Mouse (Mus musculus) hindlimb bud, embryonic 11.5 days (tissue): Measurements from ENCODE around the gene Gps1.
A peak's percentile ranks its signal among the peaks of the same experiment; 100 is the strongest.
"Not testable (repeated sequence)": the region's sequence is repeated elsewhere in the genome, so short reads cannot be mapped to it uniquely, and the experiment has no call there.

Source experiments
- DNase-seq: peaks from one replicate; pipeline ENCODE4 v3.0.0-alpha.2; 2012; ENCODE audit warnings: low read depth, low spot score; ENCODE audit errors: extremely low spot score

Gene Gps1

DNA sequence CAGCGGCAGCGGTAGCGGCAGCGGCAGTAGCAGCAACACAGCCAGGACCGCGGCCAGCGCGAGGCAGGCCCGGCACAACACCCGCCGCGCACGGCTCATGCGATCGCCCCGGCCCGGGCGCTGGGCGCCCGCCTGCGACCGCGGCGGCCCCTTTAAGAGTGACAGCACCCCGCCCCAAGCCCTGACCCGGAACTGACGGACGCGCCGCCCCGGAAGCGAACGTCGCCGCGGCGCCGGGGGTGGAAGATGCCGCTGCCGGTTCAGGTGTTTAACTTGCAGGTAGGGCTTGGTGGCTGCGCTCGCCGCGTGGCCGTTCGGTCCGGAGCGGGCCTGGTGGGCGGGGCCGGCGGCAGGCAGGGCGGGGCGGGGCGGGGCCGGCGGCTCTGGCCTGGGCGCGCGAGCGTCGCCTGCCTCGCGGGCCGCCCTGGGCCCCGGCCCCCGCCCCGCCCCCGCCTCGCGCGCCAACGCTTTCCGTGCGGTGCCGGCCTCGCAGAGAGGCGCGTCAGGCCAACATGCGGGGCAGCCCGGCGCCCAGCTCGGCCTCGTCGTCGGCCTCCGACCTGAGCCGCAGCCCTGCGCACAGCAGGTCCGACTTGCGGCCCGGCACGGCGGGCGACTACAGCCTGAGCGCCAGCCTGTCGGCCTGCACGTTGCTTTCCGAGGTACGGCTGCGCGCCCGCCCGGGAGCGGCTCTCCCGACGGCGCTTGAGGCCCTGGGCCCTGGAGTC, at the start of gene Gps1, which contains the start of gene Rfng:
Gene Gps1 (plus strand): TSS at position 209 of the 728 bp plus-strand sequence.
Gene Rfng (minus strand): TSS at position 144 of the 728 bp plus-strand sequence.
- no peak for DNase-seq

DNA sequence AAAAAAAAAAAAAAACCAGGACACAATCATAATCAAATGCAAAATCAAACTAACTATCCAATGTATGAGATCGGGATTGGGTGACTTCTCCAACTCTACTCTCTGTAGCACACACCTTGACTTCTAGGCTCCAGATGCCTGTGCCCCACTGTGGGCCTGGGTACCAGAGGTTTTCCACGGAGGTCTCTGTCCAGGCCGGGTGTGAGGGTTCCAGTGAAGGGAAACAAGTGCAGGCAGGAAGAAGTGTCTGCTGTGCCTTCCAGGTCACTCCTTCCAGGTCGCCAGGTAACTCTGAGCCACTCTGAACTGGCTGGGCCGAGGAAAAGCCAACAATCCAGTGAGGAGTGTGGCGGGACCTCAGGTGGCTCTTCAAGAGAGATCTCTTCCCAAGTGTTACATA, 47.6 kb upstream of the Gps1 start:
- no peak for DNase-seq

DNA sequence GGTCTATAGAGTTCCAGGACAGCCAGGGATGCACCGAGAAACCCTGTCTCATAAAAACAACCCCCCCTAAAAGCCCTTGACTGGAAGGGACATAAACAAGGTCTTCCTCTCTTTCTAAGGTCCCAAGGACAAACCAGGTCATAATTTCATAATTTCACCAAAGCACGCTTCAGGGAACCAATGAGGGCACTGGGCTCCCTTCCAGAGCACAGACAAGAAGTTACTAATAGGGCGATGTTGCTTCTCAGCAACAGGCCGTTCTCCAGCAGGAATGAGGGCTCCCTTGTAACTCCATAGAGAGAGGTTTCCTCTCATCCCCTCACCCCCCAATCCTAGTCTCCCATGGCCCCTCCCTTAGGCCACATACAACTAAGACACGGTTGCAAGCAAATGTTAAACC, 43.1 kb upstream of the Gps1 start:
- DNase-seq, result no peak

DNA sequence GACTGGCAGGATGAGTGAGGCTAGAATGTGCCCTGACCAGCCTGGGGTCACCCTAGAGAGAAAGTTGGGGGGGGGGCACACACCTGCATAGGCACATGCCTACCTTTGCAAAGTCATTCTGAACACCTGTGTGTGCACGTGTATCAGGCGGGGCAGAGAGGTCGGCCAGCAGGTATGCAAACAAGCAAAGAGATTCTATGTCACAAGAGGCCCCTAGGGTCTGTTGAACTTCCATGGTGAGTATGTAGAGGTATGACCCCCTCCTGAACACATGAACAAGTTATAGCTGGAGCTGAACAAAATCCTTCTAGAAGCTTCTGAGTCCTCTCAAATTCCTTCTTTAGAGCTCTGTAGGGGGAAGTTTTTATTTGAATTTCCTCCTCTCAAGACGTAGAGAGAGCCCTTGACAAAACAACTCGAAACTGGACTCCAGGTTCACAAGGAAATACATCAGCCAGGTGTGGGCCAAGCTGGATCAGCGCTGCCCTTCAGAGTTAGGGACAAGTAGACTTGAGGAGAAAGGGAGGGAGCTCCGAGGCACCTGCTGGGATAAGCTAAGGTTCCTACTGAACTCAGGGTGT, 39.9 kb upstream of the Gps1 start:
- DNase-seq, result no peak

DNA sequence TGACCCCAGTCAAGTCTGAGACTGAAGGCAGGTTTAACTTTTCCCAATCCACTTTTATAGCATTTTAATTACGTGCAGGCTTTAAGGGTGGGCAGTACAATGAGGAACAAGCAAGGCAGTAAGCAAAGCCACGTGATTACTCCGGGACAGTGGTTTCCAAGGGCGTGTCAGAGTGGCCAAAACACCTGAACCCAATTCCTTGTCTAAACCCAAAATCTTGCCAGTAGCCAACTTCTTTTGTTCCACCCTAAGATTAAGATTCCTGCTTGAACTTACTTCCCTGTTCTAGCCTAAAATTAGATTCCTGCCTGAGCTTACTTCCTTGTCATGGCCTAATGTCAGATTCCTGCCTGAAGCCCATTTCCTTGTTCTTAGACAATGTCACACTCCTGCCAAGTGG, 36.1 kb upstream of the Gps1 start:
- DNase-seq, result no peak

DNA sequence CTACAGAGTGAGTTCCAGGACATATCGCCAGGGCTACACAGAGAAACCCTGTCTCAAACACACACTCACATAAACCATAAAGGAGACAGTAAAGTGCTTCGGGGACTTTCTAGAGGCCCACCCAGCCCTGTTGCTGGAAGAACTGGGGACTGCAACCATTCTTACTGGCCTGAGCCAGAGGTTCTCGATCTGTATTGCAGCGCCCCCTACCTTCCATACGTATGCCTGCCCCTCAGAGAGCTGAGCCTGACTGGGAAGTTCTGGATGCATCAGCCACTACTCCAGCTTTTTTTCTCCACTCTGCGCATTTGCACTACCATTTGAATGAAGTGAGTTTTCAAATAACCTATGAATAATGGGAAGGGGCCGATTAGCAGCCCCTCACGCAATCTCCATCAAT, 34.6 kb upstream of the Gps1 start:
- no peak for DNase-seq

DNA sequence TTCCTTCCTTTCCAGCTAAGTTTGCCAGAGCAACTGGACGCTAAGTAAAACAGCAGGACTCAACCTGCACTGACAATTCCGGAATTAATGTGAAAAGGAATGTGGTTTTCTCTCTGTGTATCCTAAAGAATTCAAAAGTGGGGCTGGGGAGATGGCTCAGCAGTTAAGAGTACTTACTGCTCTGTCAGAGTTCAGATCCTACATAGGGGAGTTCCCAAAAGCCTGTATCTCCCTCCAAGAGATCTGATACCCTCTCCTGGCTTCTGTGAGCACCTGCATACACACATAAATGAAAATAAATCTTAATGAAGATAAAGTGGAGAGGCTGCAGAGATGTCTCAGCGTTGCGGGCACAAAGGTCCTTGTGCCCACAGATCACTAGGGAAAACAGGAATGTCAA, 32.5 kb upstream of the Gps1 start:
- DNase-seq, result no peak

DNA sequence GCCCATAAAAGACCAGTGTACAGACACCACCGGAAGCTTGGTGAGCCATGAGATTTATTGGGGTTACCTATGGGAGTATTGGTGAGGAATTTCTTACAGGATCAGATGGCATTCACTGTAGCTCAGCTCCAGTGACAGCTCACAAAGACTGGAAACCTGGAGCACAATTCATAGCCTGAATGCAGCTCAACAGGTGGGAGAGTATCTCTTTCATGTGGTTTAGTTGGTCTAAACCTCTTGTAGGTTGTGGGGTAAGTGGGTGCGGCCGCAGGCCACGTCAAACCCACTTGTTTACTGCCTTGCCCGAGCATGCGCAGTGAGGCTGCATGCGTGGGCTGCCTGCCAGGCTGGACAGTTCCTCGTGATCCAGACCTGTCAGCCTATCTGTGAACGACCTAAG, 23.8 kb upstream of the Gps1 start:
- no peak for DNase-seq

DNA sequence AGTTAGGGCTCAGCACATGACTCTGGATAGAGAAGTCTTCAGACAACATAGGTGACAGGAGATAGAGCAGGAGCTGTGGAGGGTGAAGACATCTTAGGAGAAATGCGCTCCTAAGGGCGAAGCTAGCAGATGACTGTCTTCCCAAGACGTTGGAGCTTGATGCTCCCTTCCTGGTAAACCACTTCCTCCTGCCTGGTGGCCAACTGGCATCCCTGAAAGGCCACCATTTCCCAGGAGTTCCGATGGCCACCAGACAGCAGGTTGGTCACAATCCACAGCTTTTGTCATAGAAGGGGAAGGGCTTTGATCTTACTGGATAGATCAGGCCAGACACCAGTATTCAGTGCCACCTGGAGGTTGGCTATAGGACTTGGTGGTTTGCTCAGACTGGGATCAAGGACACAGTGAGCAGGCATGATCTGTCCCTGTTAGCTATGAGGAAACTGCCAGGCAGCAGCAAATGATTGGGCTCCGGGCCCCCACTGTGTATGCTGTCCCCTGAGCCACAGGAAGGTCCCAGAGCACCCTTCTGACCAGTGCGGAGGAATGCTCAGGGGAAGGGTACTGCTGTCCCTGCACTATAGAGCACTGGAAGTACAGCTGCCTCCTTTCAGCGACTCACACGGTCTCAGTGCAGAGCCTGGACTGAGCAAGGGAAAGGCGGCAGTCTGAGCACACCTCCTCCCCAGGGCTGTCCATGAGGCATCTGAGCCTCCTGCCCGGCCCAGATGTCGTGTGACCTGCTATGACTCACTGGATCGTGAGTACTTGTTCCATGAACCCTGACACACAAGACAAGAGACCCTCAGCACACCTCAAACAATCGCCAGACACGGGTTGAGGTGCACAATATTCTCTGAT, 22.0 kb upstream of the Gps1 start:
- no peak for DNase-seq

DNA sequence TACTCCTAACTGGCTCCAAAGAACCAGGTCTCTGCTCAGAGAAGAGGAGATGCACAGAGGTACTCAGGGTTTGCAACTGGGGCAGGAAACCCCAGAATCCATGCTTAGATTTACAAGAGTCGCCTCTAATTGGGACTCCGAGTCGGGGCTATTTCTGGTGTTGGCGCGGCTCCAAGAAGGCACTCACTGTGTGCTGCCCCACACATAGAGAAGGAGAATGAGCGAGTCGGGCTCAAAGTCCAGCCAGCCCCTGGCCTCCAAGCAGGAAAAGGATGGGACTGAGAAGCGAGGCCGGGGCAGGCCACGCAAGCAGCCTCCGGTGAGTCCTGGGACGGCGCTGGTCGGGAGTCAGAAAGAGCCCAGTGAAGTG, 21.4 kb upstream of the Gps1 start, which contains the start of gene Hmga1b:
Gene Hmga1b (plus strand): TSS at position 123 of the 370 bp plus-strand sequence.
- DNase-seq, result not testable (repeated sequence)

DNA sequence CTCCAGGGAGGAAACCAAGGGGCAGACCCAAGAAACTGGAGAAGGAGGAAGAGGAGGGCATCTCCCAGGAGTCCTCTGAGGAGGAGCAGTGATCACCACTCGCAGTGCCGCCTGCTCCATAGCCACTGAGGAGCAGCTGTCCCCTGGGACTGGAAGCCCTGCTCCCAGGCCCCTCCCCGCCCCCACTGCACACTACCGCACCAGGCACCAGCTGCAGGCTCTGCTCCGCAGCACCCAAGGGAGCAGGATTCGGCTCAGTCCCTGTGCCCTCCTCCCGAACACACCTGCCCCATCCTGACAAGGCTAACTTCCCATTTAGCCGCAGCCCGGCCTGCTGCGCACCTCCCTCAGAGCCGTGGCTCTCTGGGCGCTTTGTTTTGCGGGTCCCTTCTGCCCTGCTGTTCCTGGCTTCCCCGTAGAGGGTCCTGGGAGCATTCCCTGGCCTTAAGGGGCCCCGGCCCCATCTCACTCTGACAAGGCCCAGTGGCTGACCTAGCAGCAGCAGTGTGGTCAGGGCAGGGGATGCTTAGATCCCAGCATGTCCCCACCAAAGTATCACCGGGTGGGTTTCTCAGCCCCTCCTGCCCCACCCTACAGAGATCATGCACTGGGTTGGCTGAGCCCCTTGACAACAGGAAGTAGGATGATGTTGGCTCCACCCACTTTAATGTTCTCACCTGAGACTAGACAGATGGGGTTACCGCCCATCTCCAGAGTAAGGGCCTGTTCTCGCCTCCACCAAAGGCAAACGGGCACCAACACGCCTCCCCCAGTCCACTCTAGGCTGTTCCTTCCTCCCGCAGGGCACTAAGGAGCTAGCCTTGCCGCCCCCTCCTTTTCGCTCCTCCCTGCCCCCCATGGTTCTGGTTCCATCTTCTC, 20.7 kb upstream of the Gps1 start:
- not testable (repeated sequence) for DNase-seq

DNA sequence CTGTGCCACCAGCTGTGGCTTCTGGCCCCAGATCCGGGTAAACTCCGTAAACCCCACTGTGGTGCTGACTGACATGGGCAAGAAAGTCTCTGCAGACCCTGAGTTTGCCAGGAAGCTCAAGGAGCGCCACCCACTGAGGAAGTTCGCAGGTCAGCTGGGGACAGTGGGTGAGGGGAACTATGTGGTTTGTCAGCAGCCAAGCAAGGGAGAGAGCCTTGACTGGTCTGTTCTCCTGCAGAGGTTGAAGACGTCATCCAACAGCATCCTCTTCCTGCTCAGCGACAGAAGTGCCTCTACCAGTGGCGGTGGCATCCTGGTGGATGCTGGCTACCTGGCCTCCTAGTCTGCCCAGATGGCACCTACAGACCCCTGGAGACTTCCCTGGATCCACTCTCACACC, 17.0 kb upstream of the Gps1 start:
- DNase-seq, result not testable (repeated sequence)

DNA sequence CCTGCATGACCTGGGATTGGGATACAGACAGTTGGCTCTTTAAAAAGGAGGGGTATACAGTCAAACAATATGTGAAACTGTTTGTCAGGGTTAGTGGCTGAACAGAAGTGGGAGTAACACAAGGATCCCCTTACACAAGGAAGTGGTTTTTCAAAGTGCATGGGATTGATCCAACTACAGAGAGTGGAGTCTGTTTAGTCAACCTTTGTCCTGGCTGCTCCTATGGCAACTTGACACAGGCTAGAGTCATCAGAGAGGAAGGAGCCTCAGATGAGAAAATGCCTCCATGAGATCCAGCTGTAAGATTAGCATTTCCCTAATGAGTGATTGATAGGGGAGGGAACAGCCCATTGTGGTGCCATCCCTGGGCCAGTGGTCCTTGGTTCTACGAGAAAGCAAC, 15.9 kb upstream of the Gps1 start:
- no peak for DNase-seq

DNA sequence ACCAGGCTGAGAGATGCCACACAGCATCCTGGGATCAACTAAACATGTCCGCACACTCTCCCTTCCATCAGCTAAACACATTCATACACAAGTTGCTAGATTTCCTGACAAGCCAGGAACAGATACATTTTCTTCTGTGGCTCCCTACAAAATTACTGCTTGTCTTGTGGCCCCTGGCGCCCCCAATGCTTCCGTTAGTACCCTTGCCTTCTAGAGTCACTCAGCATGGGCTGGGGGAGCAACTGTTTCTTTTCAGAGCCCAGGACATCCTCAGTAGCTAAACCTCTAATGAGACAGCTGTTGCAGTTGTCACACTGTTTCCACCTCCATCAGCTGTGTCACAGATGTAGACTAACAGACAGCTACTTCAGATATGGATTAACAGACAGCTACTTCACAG, 11.3 kb upstream of the Gps1 start:
- no peak for DNase-seq

DNA sequence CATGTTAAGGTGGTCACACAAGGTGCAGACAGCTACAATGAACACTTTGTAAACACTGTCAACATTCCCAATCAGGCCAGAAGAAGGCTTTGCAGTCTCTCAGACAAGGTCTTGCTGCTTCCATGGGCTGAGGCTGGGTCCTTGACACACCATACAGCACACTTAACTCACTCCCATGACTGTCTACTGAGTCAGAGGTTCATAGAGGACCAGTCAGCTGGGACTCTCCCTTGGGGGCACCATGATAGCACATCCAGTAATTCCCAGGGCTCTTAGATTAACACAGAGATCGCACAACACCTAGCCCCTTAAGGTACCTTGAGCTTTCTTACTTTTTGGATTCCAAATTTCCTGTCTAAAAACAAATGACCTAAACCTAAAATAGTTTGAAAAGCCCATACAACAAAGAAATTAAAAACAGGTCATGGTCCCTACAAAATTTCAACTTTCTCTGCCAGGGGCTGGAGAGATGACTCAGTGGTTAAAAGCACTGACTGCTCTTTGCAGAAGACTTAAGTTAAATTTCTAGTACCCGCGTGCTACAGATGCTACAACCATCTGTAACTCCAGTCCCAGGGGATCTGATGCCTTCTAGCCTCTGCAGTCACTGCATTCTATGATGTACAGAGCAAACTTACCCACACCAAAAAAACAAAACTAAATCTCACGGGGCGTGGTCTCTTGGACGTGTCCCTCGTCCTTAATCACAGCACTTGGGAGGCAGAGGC, 10.4 kb upstream of the Gps1 start:
- DNase-seq, result no peak

DNA sequence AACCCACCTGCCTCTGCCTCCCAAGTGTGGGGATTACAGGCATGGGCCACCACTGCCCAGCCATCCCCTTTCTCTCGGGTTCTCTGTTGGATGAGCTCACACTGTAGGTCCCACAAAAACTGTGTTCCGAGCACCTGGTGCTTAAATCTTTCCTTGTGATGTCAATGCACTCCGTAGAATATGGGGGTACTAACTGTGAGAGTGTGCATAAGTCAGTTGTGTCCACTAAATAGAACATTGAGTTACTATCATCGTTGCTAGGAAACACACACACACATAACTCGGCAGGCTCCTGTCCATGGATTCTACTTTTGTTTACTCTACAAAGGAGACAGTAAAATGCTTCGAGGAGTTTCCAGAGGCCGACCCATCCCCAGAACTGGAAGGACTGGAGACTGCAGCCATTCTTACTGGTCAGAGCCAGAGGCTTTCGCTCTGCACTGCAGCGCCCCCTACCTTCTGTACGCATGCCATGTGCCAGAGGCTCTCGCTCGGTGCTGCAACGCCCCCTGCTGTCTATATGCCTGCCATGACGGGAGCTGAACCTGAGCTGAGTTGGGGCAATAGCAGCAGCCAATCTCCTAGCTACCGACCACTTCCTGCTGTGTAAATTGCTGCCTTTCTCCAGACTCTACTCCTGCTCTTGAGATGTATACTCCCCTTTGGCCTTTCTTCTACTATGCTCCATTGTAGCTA, 8.2 kb upstream of the Gps1 start:
- peak; percentile 77 for DNase-seq

DNA sequence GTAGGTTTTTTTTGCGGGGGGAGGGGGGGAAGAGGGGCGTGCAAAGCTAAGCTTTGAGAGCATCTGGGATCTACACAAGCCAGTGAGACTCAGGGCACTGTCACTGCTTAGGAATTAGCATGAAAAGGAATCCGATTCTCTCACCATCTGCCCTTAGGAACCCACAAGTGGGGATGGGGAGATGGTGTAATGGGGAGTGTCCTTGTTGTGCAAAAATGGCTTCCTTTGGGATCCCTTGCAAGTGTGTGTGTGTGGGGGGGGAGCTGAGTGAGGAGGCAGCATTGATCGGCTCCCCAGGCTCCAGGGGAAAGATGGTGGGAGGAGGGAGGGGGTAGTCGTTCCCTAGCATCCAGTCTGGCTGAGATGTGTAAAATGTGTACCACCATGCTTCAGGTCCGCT, 6.9 kb upstream of the Gps1 start:
- no peak for DNase-seq

DNA sequence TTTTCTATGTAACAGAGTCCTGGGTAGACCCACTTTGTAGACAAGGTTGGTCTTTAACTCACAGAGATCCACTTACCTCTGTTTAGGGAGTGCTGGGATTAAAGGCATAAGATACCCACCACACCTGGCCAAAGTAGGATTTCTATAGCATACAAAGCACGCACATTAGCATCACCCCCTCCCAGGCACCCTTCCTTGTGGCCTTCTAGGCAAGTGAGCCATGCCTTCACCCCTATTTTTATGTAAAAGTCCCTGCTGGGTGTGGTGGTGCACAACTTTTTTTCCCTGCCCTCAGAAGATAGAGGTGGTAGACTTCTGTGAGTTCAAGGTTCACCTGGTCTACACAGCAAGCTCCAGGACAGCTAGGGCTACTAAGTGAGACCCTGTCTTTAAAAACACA, 4.2 kb upstream of the Gps1 start:
- no peak for DNase-seq

DNA sequence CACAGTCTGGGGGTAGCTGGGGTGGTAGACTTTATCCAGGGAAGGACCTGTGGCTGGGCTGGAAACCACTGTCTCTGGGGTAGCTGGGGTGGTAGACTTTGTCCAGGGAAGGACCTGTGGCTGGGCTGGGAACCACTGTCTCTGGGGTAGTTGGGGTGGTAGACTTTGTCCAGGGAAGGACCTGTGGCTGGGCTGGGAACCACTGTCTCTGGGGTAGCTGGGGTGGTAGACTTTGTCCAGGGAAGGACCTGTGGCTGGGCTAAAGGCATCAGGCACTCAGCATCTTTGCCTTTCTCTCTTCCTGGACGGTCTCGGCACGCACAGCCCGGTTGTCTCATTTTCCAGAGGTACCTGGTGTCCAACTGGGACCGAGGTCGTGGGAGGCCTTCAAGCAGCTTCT, 2.7 kb upstream of the Gps1 start:
- not testable (repeated sequence) for DNase-seq
